Mouse (Mus musculus) bone marrow macrophage, adult 2 months (primary cell): ENCODE results near the gene Gas6.

Experiments used
- CTCF ChIP-seq: IDR thresholded peaks from 2 replicates; pipeline ENCODE4 v1.5.1; 2012; ENCODE audit warnings: low read depth, mild to moderate bottlenecking, low read length, moderate library complexity
- POLR2A ChIP-seq: IDR thresholded peaks from 2 replicates; pipeline ENCODE4 v1.6.1; 2012; ENCODE audit warnings: mild to moderate bottlenecking, low read depth, low read length, borderline replicate concordance

DNA sequence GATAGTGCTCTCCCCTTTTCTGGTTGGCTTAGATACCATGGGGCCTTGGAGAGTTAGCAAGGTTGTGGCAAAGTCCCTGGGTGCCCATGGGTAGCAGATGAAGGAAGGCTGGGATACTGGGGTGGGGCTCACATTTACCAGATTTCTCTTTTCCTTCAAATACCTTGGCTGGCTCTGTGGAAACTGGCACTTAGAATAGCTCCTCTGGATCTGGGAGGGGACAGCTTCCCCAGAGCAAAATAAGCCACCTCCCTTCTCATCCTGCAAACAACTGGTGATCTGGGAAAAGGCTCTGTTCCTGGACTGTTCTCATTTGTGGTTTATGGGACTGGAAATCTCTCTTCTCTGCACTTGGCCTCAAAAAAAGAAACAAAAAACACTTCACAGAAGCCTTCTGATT lies 63.4 kb downstream of the Gas6 start:
- no peak for TF ChIP-seq POLR2A
- TF ChIP-seq CTCF: no peak
